Mouse (Mus musculus) heart, postnatal 36 days (tissue): ENCODE results near the gene Tmem132c. TPM values are rescaled to one million over a fixed set of nuclear protein-coding genes. Genes with fewer than 3 reads are reported as not detected.
A peak's percentile ranks its signal among the peaks of the same experiment; 100 is the strongest.

ENCODE experiments used
- DNase-seq, 2 experiments: peaks; one replicate each; pipeline ENCODE4 v3.0.0; 2021 to 2022
- intact Hi-C: fragments of 180-260 bp; cut with DNase I; formaldehyde crosslinking; loops from one replicate; pipeline ENCODE4 v1.15.1; 2025
- total RNA-seq, 2 experiments: library from RNA; stranded (reverse); gene quantifications; 2 replicates each; pipeline ENCODE4 v1.2.3; 2021

Gene Tmem132c
- total RNA-seq, 2 experiments from 2014 or later, result 0.11 TPM

DNA sequence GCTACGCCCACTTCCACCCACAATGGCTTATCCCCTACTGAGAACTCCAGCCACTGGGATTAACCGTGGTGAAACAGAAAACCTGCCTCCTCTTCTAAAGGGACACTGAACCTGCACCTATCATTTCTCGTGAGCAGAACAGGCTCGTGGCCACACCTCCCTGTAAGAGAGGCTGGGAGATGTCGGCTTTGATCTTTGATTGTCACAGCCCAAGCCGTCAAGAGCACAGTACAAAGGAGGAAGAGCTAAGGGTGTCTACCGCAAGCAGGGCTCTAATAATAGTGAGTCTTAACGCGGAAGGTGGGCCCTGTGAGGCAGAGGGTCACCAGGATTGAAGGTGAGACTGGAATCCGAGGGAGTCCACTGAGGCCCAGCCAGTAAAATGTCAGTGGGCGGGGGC lies 236.7 kb downstream of the Tmem132c start:
- intact Hi-C loops, result loop anchor here (2.0 kb wide), 1 partner anchor 242 kb away; no protein-coding TSS in a partner anchor

DNA sequence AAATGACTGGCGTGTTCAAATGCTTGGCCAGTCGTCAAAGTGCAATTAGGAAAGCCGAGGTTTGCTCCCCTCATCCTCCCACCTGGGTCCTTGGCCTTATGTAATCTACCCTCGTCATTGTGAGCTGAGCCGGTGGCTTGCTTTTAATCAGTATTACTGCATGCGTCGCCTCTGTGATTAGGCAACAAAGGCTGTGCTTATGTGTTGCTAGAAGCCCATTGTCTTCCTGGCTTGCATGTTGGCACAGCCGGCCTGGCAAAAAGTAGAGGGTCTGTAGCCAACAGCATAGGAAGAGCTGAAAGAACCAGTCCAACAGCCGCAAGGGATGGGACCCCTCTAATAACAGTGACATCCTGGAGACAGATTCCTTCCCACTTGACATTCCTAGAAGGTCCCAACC lies 239.3 kb downstream of the Tmem132c start:
- no peak for DNase-seq
- intact Hi-C loops, result loop anchor here (2.0 kb wide), 2 partner anchors 28 to 320 kb away; no protein-coding TSS in a partner anchor

More for the DNA sequence above, 236.7 kb downstream of the Tmem132c start:
- no peak for DNase-seq

DNA sequence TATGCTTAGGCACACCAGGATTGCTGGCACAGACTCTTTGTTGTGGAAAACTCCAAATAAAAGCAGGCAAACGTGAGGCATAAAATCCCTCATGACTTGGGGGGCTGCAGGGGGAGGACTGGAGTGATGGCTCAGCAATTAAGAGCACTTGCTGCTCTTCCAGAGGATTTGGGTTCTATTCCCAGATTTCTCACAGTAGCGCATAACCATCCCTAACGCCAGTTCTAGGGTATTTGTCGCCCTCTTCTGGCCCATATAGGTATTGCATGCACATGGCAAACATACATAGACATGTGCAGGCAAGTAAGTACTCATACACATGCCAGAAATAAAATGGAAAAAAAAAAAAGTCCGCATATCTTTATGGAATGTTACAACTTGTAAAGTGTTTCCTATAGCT lies 239.8 kb downstream of the Tmem132c start:
- intact Hi-C loops, result loop anchor here (2.0 kb wide), 2 partner anchors 29 to 321 kb away; no protein-coding TSS in a partner anchor

GRCm38 (mm10) chr5:127482342-127482741 lies 240.7 kb downstream of the Tmem132c start:
- no peak for DNase-seq
- intact Hi-C loops, result no loop called here

More for the DNA sequence above, 239.8 kb downstream of the Tmem132c start:
- peak; percentile 33 to 64 for DNase-seq

DNA sequence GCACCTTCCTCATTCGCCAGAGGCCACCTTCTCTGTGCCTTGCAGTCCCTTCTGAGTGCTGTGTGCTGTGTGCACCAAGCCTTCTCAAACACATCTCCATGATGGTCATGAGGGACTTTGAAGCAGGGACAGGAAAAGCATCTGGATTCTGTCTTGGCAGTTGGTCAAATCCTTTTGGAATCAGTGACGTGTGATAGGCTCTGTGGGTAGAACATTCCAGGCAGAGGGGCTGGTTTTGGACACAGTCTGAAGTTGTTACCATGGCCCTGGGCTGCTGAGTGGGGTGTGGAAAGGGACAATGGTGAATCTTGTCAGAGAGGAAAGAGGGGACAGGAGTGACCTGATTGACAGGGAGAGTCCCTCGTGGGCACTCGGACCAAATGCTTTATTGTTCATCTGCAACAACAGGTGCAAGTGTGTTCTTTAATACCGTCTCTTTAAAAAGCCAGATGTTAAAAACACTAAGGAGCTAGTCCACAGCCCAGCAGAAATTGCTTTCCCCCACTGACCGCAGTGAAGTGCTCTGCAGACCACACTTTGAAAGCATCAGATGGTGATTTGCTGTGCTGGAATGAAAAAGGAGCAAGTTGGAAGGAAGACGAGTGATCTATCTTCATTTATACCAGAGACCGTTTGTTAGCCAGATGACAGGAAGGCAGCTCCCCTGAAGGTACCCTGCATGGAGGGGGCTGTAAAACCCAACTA lies 242.5 kb downstream of the Tmem132c start:
- DNase-seq, result no peak
- intact Hi-C loops, result no loop called here

DNA sequence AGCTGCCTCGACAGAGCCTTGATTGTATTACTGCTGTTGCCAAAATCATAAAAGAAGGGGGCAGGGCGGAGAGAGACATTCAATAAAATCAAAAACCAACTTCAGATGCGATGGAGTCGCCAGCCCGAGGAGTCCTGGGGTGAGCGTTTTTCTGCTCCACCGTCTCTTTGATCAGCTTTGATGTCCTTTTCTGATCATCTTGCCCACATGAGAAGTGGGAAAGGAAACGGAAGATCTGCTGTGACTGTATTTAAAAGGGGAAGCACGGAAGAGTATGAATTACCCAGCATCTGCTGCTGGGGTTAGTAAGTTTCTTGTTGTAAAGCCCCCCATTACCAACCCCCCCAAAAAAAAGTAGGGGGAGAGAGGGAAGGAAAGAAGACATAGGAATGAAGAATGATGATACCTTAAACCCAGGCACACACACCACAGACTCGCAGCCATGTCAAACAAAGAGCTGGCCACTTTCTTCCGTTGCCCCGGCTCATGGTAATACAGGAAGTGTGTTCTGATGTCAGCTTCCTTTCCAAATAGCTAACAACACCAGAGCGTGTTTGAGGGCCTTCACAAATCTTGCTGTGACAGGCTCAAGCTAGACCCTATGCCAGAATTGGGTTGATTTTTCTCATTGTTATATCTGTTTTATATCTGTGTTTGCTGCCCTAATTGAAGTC lies 243.3 kb downstream of the Tmem132c start:
- intact Hi-C loops, result no loop called here
- DNase-seq, result no peak

DNA sequence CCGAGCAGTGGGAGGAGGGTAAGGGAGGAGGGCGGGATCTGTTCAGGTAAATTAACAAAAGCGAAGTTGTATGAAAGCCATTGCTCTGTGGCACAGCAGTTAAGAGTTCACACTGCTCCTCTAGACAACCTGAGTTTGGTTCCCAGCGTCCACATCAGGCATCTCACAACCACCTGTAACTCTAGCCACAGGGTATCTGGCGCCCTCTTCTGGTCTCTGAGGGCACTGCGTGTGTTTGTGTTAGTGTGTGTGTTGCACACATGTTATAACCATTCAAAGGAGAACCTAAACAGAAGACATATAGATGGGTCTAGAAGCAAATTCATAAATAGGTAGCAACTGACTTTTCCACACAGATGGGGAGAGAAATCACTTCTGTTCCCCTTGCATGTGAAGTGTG lies 245.6 kb downstream of the Tmem132c start:
- intact Hi-C loops, result no loop called here

GRCm38 (mm10) chr5:127488666-127489065 lies 247.1 kb downstream of the Tmem132c start:
- no peak for DNase-seq
- intact Hi-C loops, result no loop called here

More for the DNA sequence above, 245.6 kb downstream of the Tmem132c start:
- no peak for DNase-seq

- no peak for DNase-seq
- intact Hi-C loops, result no loop called here
Measured at GRCm38 (mm10) chr5:127491724-127492123, 250.1 kb downstream of the Tmem132c start.

DNA sequence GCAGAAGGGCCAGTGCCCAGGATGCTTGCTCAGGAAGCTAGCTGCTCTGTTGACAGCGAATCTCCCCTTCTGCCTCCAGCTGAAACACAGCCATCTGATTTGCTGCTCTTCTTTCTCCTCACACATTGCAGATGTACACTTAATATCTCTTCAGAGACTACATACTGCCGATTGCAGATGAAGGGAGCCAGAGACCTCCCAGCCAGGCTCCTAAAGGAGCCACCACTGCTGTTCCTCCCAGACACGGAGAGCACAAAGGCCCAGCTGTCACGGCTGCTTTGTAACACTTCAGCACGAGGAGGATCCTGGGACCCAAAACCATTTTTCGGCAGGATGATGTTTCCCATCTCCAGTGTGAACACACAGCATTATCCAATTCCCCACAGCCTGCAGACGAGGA lies 255.3 kb downstream of the Tmem132c start:
- no peak for DNase-seq
- intact Hi-C loops, result no loop called here

GRCm38 (mm10) chr5:127499151-127499827 lies 257.7 kb downstream of the Tmem132c start:
- intact Hi-C loops, result no loop called here

GRCm38 (mm10) chr5:127502838-127503237 lies 261.2 kb downstream of the Tmem132c start:
- intact Hi-C loops, result no loop called here
- no peak for DNase-seq

More at GRCm38 (mm10) chr5:127499151-127499827, 257.7 kb downstream of the Tmem132c start:
- DNase-seq, result no peak

DNA sequence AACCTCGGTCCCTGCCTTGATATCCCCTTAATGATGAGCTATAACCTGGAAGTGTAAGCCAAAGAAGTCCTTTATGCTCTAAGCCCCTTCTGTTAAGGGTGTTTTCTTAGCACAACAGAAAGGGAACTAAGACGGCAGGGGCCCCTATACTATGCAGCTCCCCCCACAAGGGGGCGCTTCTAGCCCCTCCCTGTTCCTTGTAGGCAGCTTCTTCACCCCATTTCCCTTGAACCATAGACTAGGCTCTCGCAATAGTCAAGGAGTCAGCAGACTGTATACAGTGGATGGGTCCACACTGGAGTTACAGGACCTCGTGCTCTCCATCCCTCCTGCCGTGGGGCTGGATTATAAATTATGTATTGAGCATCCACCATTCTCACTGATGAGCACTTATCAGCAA lies 264.1 kb downstream of the Tmem132c start:
- no peak for DNase-seq
- intact Hi-C loops, result no loop called here

DNA sequence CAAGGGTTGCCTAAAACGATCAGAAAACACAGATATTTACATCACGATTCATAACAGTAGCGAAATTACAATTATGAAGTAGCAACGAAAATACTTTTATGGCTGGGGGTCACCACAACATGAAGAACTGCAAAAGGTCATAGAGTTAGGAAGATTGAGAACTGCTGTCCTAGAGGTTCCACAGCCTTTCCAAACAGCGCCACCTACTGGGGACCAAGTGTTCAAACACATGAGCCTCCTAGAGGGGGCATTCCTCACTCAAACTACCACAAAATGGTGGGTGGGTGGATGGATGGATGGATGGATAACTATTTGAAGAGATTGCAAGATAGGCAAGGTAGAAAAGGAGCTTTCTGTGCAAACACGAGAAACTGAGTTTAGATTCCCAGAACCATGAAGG lies 270.0 kb downstream of the Tmem132c start:
- intact Hi-C loops, result no loop called here
- DNase-seq, result no peak

DNA sequence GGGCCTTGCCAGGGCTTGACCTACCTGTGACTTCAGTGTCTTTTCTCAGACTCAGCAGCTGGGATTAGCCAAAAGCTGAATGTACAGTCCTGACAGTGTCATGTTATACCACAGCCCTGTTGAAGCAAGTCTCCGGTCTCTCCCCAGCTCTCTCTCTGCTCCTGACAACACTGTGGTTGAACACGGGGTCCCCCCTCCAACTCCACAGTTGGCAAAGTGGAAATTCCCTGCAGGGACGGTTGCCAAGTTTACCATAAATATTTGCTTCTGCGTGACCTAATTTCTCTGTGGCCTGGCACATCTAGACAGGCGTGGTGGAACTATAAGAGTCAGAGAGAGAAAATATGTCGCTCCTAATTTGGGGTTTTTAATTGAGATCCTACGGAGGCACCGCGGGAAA lies 274.4 kb downstream of the Tmem132c start:
- DNase-seq, result no peak
- intact Hi-C loops, result no loop called here

GRCm38 (mm10) chr5:127522744-127523476 lies 281.3 kb downstream of the Tmem132c start:
- intact Hi-C loops, result no loop called here
- DNase-seq, result peak in 1 of 2 experiments; percentile 3

DNA sequence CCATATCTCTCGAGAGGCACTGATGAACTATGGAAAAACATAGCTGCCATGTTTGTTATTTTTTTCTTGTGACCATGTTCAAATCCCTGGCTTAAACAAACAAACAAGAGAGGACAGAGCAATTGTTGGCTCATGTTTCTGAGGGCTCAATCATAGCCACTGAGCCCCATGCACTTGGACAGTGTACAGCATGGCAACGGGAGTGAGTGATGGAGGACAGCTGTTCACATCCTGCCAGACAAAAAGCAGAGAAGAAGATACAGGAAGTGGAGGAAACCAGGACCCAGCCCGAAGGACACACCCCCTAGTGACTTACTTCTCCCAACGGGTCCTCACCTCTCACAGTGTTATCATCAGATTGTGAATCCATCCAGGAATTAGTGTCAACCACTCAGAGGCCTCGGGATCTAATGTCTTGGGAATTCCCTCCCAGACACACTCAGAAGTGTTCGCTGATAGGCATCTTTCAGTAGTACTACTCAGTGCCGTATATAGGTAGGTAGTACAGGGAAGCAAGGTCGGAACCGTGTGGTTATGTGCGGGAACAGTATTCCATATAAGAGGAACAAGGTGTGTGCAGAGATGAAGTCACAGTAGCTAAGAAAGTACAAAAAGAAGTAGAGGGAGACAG lies 285.9 kb downstream of the Tmem132c start:
- intact Hi-C loops, result no loop called here

GRCm38 (mm10) chr5:127537508-127537907 lies 295.9 kb downstream of the Tmem132c start:
- intact Hi-C loops, result no loop called here
- DNase-seq, result no peak

More for the DNA sequence above, 285.9 kb downstream of the Tmem132c start:
- no peak for DNase-seq

GRCm38 (mm10) chr5:127546585-127546991 lies 305.0 kb downstream of the Tmem132c start:
- intact Hi-C loops, result no loop called here
- DNase-seq, result no peak

GRCm38 (mm10) chr5:127548136-127548535 lies 306.5 kb downstream of the Tmem132c start:
- DNase-seq, result no peak

More at GRCm38 (mm10) chr5:127548136-127548535, 306.5 kb downstream of the Tmem132c start:
- intact Hi-C loops, result no loop called here
